Mouse (Mus musculus) adrenal gland, postnatal 14 days (tissue): Measurements from ENCODE around the gene Nudt3. TPM values are rescaled to one million over a fixed set of nuclear protein-coding genes. Genes with fewer than 3 reads are reported as not detected.

Experiments used
- DNase-seq: peaks from one replicate; pipeline ENCODE4 v3.0.0; 2021; ENCODE audit warnings: mixed read lengths
- total RNA-seq: library from RNA; stranded (reverse); gene quantifications from 2 replicates; pipeline ENCODE4 v1.2.3, GENCODE M21; 2021

Nudt3 gene
- total RNA-seq, 1 experiment from 2014 or later, result 162 TPM

DNA sequence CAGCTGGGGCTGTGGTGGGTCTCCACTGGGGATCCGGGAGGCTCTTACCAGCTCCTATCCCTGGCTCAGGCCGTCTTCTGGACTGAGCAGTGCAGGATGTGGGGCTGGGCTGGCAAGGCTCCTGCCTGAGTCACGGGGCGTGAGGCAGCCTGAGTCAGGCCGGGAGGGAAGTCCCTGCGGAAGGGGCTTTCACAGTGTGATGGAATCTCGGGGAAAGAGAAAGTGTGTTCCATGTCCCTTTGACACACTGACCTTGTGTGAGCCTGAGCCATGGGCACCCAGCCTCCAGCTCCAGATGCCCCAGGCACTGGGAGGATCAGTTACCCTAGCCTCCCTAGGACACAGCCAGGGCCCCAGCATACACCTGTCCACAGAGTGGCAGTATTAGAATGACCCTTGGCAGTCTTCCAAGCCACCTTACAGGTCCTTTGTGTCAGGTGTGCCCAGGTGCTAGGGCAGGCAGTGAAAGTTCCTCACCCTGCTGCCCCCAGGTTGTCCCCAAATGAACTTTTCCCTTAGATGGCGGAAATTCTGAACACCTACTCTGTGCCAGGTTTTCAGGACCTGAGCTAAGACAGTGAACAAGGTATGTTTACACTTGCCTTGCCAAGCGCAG lies 75.9 kb downstream of the Nudt3 start:
- peak; percentile 90 for DNase-seq

DNA sequence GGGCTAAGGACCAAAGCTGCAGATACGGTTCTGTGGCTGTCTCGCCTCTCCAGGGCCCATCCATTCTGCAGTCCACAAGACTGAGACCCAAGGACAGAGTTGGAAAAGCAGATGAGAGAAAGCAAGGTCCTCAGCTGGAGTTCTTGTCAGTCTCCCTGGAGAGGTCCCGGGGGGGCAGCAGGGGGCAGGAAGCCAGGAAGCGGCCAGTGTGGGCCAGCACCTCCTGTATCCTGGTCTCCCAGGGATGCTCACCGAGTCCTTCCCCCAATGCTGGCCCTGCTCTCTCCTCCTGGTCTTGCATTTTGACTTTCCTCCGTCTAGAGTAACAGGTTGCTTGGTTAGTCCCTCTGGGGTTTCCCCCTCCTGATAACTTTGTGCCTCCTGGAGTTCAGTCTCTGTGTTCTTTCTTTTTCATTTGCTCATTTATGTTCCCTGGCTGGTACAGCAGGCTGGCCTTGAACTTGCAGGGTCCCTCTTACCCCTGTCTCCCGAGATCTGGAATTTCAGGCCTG lies 76.7 kb downstream of the Nudt3 start:
- peak; percentile 49 for DNase-seq

DNA sequence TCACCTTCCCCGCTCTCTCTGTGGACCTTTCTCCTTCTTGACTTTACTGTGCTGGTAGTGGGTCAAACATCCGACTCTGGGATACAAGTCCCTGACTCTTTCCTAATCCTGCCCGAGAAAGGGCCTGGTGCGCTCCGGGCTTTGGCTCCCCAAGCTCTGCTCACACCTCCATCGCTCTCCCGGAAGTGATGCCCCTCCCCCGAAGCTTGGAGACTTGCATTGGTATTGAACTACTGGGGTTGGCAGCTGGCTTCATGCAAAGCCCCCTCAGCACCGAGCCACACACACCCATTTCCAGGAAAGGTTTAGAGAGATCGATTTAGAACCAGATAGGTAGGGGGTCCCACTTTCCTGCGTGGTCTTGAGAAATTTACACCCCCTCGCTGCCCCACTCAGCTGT lies 77.3 kb downstream of the Nudt3 start:
- DNase-seq, result no peak

DNA sequence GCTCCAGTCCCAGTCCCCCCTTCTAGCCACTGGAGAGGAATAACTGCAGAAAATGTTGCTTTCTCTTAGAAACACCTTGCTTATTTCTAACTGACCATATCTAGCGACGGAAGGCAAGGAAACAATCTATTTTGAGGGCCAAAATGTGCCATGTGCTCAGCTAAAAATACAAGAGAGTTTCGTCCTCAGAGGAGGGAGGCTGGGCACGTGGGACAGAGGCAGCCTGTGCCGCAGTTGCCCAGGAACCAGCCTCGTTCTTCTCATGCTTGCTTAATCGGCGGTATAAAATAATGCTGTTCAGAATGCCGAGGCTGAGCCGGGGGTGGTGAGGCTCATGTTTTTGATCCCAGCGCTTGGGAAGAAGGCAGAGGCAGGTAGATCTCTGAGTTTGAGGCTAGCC lies 78.7 kb downstream of the Nudt3 start:
- DNase-seq, result no peak

DNA sequence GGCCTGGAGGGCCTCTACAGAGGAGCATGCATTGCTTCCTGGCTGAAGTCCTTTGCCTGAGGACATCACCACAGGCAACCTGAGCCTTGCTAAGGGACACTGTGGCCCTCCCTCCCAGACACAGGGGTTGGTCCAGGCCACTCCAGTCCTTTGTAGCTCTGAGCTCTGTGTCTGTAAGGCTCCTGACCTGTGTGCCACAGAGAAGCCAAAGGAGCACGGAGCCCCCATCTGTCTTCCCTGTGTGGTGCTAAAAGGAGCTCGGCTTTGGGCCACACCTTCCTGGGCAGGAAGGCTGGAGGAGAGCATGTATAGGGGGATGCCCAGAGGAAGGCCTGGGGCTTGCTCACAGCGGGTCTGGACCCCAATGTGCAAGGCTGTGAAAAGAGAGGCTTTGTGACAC lies 81.3 kb downstream of the Nudt3 start:
- no peak for DNase-seq

DNA sequence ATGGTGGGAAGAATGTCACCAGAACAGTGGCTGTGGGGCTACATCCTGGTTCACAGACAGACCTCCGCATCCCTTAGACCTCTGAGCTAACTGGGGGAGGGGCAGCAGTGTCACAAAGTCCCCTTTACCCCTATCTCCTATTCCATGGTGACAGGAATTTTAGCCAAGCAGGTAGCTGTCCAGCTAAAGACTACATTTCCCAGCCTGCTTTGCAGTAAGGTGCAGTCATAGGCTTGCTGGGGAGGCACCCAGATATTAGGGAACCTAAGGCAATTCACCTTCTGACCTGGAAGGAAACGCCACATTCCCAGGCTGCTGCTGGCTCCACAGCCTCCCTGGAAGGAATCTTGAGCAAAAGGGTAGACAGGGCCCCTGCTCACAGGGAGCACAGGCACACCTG lies 82.0 kb downstream of the Nudt3 start:
- DNase-seq, result no peak

DNA sequence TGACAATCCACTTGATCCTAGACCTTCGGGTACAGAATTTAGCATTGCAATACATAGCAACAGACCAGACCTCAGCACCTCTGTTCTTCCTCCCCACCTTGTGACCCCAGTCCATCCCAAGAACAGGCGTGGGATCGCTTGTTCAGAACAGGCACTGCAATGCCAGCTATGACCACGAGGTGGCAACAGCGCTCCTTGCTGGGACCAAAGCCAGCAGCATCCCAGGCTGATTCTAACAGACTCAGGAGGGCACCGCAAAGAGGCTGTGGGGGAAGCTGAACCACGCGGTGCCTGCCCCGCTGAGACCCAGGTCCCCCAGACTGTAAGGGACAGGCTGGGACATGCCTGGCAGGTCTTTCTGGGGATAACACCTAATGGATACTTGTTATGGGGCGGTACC lies 88.6 kb downstream of the Nudt3 start:
- peak; percentile 93 for DNase-seq

DNA sequence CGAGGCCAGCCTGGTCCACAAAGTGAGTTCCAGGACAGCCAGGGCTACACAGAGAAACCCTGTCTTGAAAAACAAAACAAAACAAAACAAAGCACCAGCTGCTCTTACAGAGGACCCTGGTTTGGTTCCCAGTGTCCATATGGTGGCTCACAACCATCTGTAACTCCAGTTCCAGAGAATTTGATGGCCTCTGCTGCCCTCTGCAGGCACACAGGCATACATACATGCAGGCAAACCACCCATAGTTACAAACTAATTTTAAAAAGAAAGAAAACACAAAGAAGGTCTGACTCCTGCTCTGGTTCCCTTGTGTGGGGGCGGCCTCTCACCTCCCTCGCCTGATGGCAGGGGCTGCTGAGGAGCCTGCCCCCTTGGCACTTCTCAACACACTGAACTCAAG lies 89.9 kb downstream of the Nudt3 start:
- DNase-seq, result no peak

DNA sequence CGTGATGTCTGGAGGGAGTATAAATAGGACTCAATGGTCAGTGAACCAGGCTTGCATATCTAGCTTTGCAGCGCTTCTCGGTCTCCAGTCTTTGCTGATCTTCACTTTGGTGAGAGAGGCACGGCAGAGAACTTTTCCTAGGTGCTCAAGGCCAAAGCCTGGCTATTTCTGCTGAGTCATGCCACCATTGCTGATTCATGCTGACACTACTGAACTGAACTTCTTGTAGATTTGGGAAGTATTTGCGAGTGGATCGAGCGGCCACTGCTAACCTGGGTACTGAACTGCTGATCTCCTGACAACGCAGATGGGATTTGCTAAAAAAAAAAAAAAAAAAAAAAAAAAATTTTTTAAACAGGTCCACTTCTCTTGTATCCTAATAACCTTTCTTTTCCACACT lies 91.2 kb downstream of the Nudt3 start:
- DNase-seq, result no peak

Other genes with a start within 250 kb of the Nudt3 start
- 3.9 and 4.5 TPM in 2 replicates for gene Grm4, start 102.1 kb downstream of the Nudt3 start, total RNA-seq
- gene Hmga1, start 67.0 kb downstream of the Nudt3 start, total RNA-seq, result 17.4 and 27.0 TPM in 2 replicates
- 10.9 and 19.7 TPM in 2 replicates for gene AI413582, start 57.7 kb downstream of the Nudt3 start, total RNA-seq
- gene RPS10-NUDT3, start 11.7 kb upstream of the Nudt3 start, total RNA-seq, result not detected in 2 replicates
- 864 and 1,045 TPM in 2 replicates for gene Rps10, start 13.2 kb upstream of the Nudt3 start, total RNA-seq
- 4.5 and 6.0 TPM in 2 replicates for gene Pacsin1, start 32.0 kb upstream of the Nudt3 start, total RNA-seq
- not detected in 2 replicates for gene Spdef, start 105.5 kb upstream of the Nudt3 start, total RNA-seq
- gene D17Wsu92e, start 197.2 kb upstream of the Nudt3 start, total RNA-seq, result 142 and 151 TPM in 2 replicates
- gene Snrpc, start 214.7 kb upstream of the Nudt3 start, total RNA-seq, result 93.1 and 94.6 TPM in 2 replicates
- gene Uhrf1bp1, start 232.9 kb upstream of the Nudt3 start, total RNA-seq, result 24.4 and 29.9 TPM in 2 replicates